Mouse (Mus musculus) embryonic fibroblast, embryonic 13.5 days (primary cell): ENCODE data around the gene Phactr3.

ENCODE experiments used
- CTCF ChIP-seq: IDR thresholded peaks from 2 replicates; pipeline ENCODE4 v1.5.1; 2011; ENCODE audit warnings: mild to moderate bottlenecking, control low read depth, low read length, moderate library complexity, borderline replicate concordance; ENCODE audit not compliant: insufficient read depth
- POLR2A ChIP-seq: IDR thresholded peaks from 2 replicates; pipeline ENCODE4 v1.6.1; 2011; ENCODE audit warnings: low read depth, mild to moderate bottlenecking, control low read depth, low read length, moderate library complexity

- TF ChIP-seq CTCF = no peak
- TF ChIP-seq POLR2A = no peak
Observed at GRCm38 (mm10) chr2:178219454-178220147, 100.8 kb downstream of the Phactr3 start.
